25 mouse cellular contexts compared by ENCODE assay signal in the genomic region with DNA sequence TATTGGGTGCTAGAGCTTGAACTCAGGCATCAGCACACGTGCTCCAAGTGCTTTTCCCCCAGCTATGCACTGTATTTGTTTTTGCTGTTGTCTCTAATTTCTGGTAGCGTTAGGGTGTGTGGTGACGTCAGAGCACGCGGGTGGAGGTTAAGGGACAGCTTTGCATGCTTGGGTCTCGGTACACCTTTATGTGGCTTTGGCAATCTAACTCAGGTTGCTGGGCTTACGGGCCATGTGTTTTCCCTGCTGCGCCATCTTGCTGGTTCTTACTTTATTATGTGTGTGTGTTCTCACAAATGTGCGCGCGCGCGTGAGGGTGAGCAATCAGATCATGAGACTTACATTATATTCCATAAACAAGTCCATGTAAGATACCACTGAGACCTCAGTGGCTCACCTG. TPM values are rescaled to one million over a fixed set of nuclear protein-coding genes. Genes with fewer than 3 reads are reported as not detected.
DNase-seq lines count a peak whose midpoint lies in the region; ATAC-seq and TF ChIP-seq lines count a peak whose summit lies in the region.
"Had no signal": no experiment of that assay in that cellular context is flagged by ENCODE, and none has a peak within 500 bp of the region (broad histone marks: within the 10 kb centered on the region; RNA-seq: fewer than 3 reads in every experiment).

No protein-coding gene starts in this region.

- H3K79me2 ChIP-seq in myocyte (ENCODE audit: control insufficient read depth, insufficient read depth) = no peaks in the 10 kb centered on the region

- no peak overlapping the region for H3K27ac ChIP-seq in lung, embryonic 14.5 days (ENCODE audit: low read depth)
- H3K27ac ChIP-seq: embryonic facial prominence, embryonic 10.5 days; embryonic facial prominence, embryonic 12.5 days; forebrain, embryonic 13.5 days had no signal

- H3ac ChIP-seq in myocyte (ENCODE audit: control insufficient read depth, insufficient read length) = no peak overlapping the region

- peaks cover 42% of the 10 kb centered on the region for H3K36me3 ChIP-seq in lung, embryonic 14.5 days (ENCODE audit: insufficient read depth)
- peaks cover 42% of the 10 kb centered on the region for H3K36me3 ChIP-seq in myocyte (ENCODE audit: control insufficient read depth, insufficient read depth)

- DNase-seq in heart, adult 11 months = peak; percentile 81
- DNase-seq in heart, adult 18-20 months = no peak
- DNase-seq in lung, embryonic 14.5 days = peak; percentile 8
- DNase-seq in lung, postnatal 25 days (ENCODE audit: low spot score) = no peak
- DNase-seq in frontal cortex, postnatal 10 days (ENCODE audit: low spot score in 2 of 2) = no peak
- DNase-seq: adrenal gland, adult 8-10 months; adrenal gland, postnatal 14 days; adrenal gland, postnatal 36 days; cerebellum, adult 11-12 months; cerebellum, adult 2 months; cerebellum, adult 9-10 months; cerebellum, postnatal 25 days; forebrain, postnatal 0 days had no signal

- TF ChIP-seq POLR2A in myocyte (IDR thresholded peaks at IDR 0.05; ENCODE audit: insufficient read length, low read depth) = peak; percentile 43

- H3K4me1 ChIP-seq in lung, embryonic 14.5 days (ENCODE audit: insufficient read depth) = no peaks in the 10 kb centered on the region
- H3K4me1 ChIP-seq: embryonic facial prominence, embryonic 12.5 days; forebrain, embryonic 13.5 days; forebrain, embryonic 15.5 days had no signal

- no peaks in the 10 kb centered on the region for H3K9me3 ChIP-seq in lung, embryonic 14.5 days (ENCODE audit: low read depth, low read length)
- H3K9me3 ChIP-seq: embryonic facial prominence, embryonic 10.5 days; embryonic facial prominence, embryonic 12.5 days; forebrain, embryonic 13.5 days; forebrain, embryonic 15.5 days had no signal

- WGBS in lung, embryonic 14.5 days = 92% methylated on average over 13 of the region's 13 CpGs

- H3K4me3 ChIP-seq in lung, embryonic 14.5 days (ENCODE audit: low read depth, low read length) = no peak overlapping the region
- H3K4me3 ChIP-seq in myocyte = no peak overlapping the region
- H3K4me3 ChIP-seq: embryonic facial prominence, embryonic 10.5 days; embryonic facial prominence, embryonic 12.5 days; forebrain, embryonic 13.5 days; forebrain, embryonic 15.5 days had no signal

- H3K9ac ChIP-seq in lung, embryonic 14.5 days = no peak overlapping the region
- H3K9ac ChIP-seq: embryonic facial prominence, embryonic 12.5 days; forebrain, embryonic 13.5 days; forebrain, embryonic 15.5 days; forebrain, postnatal 0 days had no signal

- no peak for TF ChIP-seq CTCF in lung, embryonic 14.5 days (IDR thresholded peaks at IDR 0.05; ENCODE audit: low read depth)

- no peak overlapping the region for H3K4me2 ChIP-seq in lung, embryonic 14.5 days
- H3K4me2 ChIP-seq in myocyte (ENCODE audit: low read depth) = no peak overlapping the region
- H3K4me2 ChIP-seq: embryonic facial prominence, embryonic 12.5 days; forebrain, embryonic 13.5 days; forebrain, embryonic 15.5 days had no signal

- H3K27me3 ChIP-seq in lung, embryonic 14.5 days (ENCODE audit: insufficient read depth, low read length) = no peaks in the 10 kb centered on the region
- H3K27me3 ChIP-seq in myocyte (ENCODE audit: control insufficient read depth, insufficient read depth, insufficient read length) = no peaks in the 10 kb centered on the region
- H3K27me3 ChIP-seq: embryonic facial prominence, embryonic 12.5 days; forebrain, embryonic 13.5 days; forebrain, embryonic 15.5 days; Patski had no signal

- no peak for ATAC-seq in lung, embryonic 14.5 days (ENCODE audit: insufficient read depth)
- ATAC-seq: activated CD4-positive, CD25-positive, alpha-beta regulatory T cell, adult 4 months; CD4-positive, CD25-positive, alpha-beta regulatory T cell, adult 4 months; forebrain, embryonic 13.5 days; forebrain, embryonic 15.5 days; forebrain, postnatal 0 days; Patski had no signal

TF ChIP-seq in myocyte, 11 proteins besides CTCF, POLR2A, EP300 and RAD21:
- TF ChIP-seq SRF (IDR thresholded peaks at IDR 0.05; ENCODE audit: control insufficient read depth, insufficient read length, low read depth) (no peak), POLR2AphosphoS2 (IDR thresholded peaks at IDR 0.05; ENCODE audit: insufficient read length, low read depth) (peak; percentile 94), E2F4 (IDR thresholded peaks at IDR 0.05; ENCODE audit: insufficient read depth) (no peak), CEBPB (IDR thresholded peaks at IDR 0.05; ENCODE audit: insufficient read depth, poor library complexity, severe bottlenecking) (no peak)

RNA-seq across cellular contexts. Expression of gene Rxfp4, which starts 3.0 kb away (rescaled TPM):
- total RNA-seq in heart, adult 18-20 months (2021) = not detected
- polyA plus RNA-seq in lung, embryonic 14.5 days (2014; fragmentation: Nextera tagmentation; extraction: Ambion mirVana) = not detected in 2 replicates
- polyA plus RNA-seq in myocyte (2012; fragmentation: generic; extraction: Trizol) = not detected
- total RNA-seq: adrenal gland, adult 18-20 months; adrenal gland, adult 8-10 months; adrenal gland, postnatal 14 days; adrenal gland, postnatal 36 days; ES-E14; forebrain, postnatal 0 days had no signal
- polyA plus RNA-seq: activated CD4-positive, CD25-positive, alpha-beta regulatory T cell, adult 4 months; cerebellum, adult 2 months; cortical plate, adult 2 months; embryonic facial prominence, embryonic 10.5 days; embryonic facial prominence, embryonic 12.5 days; forebrain, embryonic 11.5 days; forebrain, embryonic 13.5 days; forebrain, embryonic 15.5 days; forebrain, postnatal 0 days; Patski had no signal

RNA-seq across cellular contexts. Expression of gene Khdc4, which starts 35.6 kb away (rescaled TPM):
- total RNA-seq in heart, adult 18-20 months (2021) = 10 to 100 TPM; 25.7 to 26.3 TPM
- polyA plus RNA-seq in lung, embryonic 14.5 days (2014; fragmentation: Nextera tagmentation; extraction: Ambion mirVana) = 89.2 and 100 TPM in 2 replicates
- polyA plus RNA-seq in myocyte (2012; fragmentation: generic; extraction: Trizol) = 17.2 TPM

RNA-seq across cellular contexts. Expression of gene Arhgef2, which starts 44.2 kb away (rescaled TPM):
- total RNA-seq in heart, adult 18-20 months (2021) = 10 to 100 TPM; 32.3 to 32.9 TPM
- 115 and 127 TPM in 2 replicates for polyA plus RNA-seq in lung, embryonic 14.5 days (2014; fragmentation: Nextera tagmentation; extraction: Ambion mirVana)
- 361 TPM for polyA plus RNA-seq in myocyte (2012; fragmentation: generic; extraction: Trizol)

Comparison
In these comparisons a context has a peak if more than half of its experiments do, and no peak if none do; other contexts are left out.
1. DNase-seq: peak in heart, adult 11 months (single experiment) and lung, embryonic 14.5 days (single experiment); none in heart, adult 18-20 months (0 of 2), lung, postnatal 25 days (single experiment) and frontal cortex, postnatal 10 days (0 of 2).